Mouse (Mus musculus) C2C12 (cell line): ENCODE results near the gene Irf2.

Experiments used
- CTCF ChIP-seq: IDR thresholded peaks from one replicate; pipeline ENCODE4 v1.5.1; 2011; ENCODE audit not compliant: control insufficient read depth, insufficient read depth, insufficient read length
- FOSL1 ChIP-seq: IDR thresholded peaks from one replicate; pipeline ENCODE4 v1.8.0; 2011; ENCODE audit warnings: mild to moderate bottlenecking, low read length; ENCODE audit not compliant: poor library complexity, insufficient read depth, severe bottlenecking
- MAX ChIP-seq: IDR thresholded peaks from one replicate; pipeline ENCODE4 v1.6.1; 2011; ENCODE audit warnings: mild to moderate bottlenecking, control low read depth
- MYOG ChIP-seq: IDR thresholded peaks from one replicate; pipeline ENCODE4 v1.6.1; 2011; ENCODE audit not compliant: control insufficient read depth, insufficient read length; ENCODE audit errors: extremely low read depth
- USF1 ChIP-seq: IDR thresholded peaks from one replicate; pipeline ENCODE4 v1.6.1; 2011; ENCODE audit warnings: low read depth, mild to moderate bottlenecking, control low read depth, moderate library complexity

- TF ChIP-seq FOSL1: no peak
- no peak for TF ChIP-seq CTCF
- no peak for TF ChIP-seq MAX
- no peak for TF ChIP-seq MYOG
- TF ChIP-seq USF1: no peak
Observed at GRCm38 (mm10) chr8:46709302-46709701, 30.2 kb upstream of the Irf2 start.
